Mouse (Mus musculus) MEL (cell line): Measurements from ENCODE around the gene Boll.

Experiments
- CHD1 ChIP-seq: IDR thresholded peaks from 2 replicates; pipeline ENCODE4 v1.6.1; 2012; ENCODE audit warnings: low read depth, mild to moderate bottlenecking, inconsistent platforms, low read length, improper control_type of control experiment
- CTCF ChIP-seq, 3 experiments: IDR thresholded peaks in 2 of 3; conservative IDR thresholded peaks in 1 of 3; 2 replicates each; pipeline ENCODE4 v1.5.1; 2011 to 2012; ENCODE audit warnings: low read length in 3 of 3, low read depth in 2 of 3, mild to moderate bottlenecking in 2 of 3, improper control_type of control experiment in 1 of 3, inconsistent platforms in 1 of 3, mixed read lengths in 1 of 3, moderate library complexity in 1 of 3; ENCODE audit not compliant: control insufficient read depth in 1 of 3, insufficient read depth in 1 of 3, poor library complexity in 1 of 3, severe bottlenecking in 1 of 3
- EP300 ChIP-seq, 2 experiments: IDR thresholded peaks; 2 replicates each; pipeline ENCODE4 v1.6.1; 2011; ENCODE audit warnings: improper control_type of control experiment in 2 of 2, low read length in 2 of 2, low read depth in 1 of 2, mild to moderate bottlenecking in 1 of 2
- JUND ChIP-seq: IDR thresholded peaks from 2 replicates; pipeline ENCODE4 v1.6.1; 2011; ENCODE audit warnings: low read depth, mild to moderate bottlenecking, improper control_type of control experiment, low read length
- POLR2A ChIP-seq, 2 experiments: IDR thresholded peaks; 2 replicates each; pipeline ENCODE4 v1.6.1; 2011 to 2012; ENCODE audit warnings: low read length in 2 of 2, mild to moderate bottlenecking in 2 of 2, control low read depth in 1 of 2, improper control_type of control experiment in 1 of 2, low read depth in 1 of 2, moderate library complexity in 1 of 2; ENCODE audit not compliant: control insufficient read depth in 1 of 2, insufficient read depth in 1 of 2, poor library complexity in 1 of 2
- POLR2AphosphoS2 ChIP-seq: IDR thresholded peaks from 2 replicates; pipeline ENCODE4 v1.6.1; 2011; ENCODE audit warnings: low read length, improper control_type of control experiment
- RCOR1 ChIP-seq: IDR thresholded peaks from 2 replicates; pipeline ENCODE4 v1.6.1; 2012; ENCODE audit warnings: low read depth, mild to moderate bottlenecking, inconsistent platforms, low read length, improper control_type of control experiment
- TAL1 ChIP-seq: IDR thresholded peaks from 2 replicates; pipeline ENCODE4 v1.6.1; 2012; ENCODE audit warnings: mild to moderate bottlenecking, inconsistent platforms, low read length, moderate library complexity, mixed read lengths
- USF2 ChIP-seq, 2 experiments: IDR thresholded peaks; 2 replicates each; pipeline ENCODE4 v1.6.1; 2011 to 2012; ENCODE audit warnings: improper control_type of control experiment in 2 of 2, low read length in 2 of 2, borderline replicate concordance in 1 of 2, inconsistent platforms in 1 of 2, low read depth in 1 of 2, mild to moderate bottlenecking in 1 of 2; ENCODE audit not compliant: insufficient read depth in 1 of 2
- ZC3H11A ChIP-seq: IDR thresholded peaks from 2 replicates; pipeline ENCODE4 v1.6.1; 2012; ENCODE audit warnings: low read depth, mild to moderate bottlenecking, inconsistent platforms, low read length, improper control_type of control experiment
- ZNF384 ChIP-seq: IDR thresholded peaks from 2 replicates; pipeline ENCODE4 v1.6.1; 2012; ENCODE audit warnings: low read depth, mild to moderate bottlenecking, inconsistent platforms, low read length, improper control_type of control experiment

DNA sequence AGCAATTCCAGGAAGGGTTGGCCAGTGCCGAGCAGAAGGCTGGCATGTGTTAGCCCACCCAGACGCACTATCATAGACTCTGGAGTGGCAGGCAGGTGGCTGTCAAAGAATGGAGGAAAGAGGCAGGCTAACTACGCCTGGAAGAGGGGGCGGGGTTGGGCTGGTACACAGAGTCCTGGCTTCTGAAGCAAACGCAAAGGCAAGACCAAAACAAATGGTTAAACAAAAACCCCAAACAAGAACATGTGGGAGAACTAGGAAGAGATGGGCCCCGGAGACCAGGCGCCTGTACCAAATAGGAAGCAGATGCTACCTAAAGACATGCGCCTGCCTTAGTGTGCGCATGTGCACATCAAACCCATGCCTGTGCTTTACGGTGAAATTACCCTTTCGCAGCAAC lies 139.2 kb downstream of the Boll start:
- TF ChIP-seq CHD1 (no peak), RCOR1 (no peak), POLR2A (IDR thresholded peaks at IDR 0.05; ENCODE audit: control insufficient read depth in 1 of 2, insufficient read depth in 1 of 2, low read depth in 1 of 2, low read length in 2 of 2, poor library complexity in 1 of 2) (no peak), CTCF (IDR thresholded peaks at IDR 0.05 in 2 of 3, conservative IDR thresholded peaks at IDR 0.05 in 1 of 3; ENCODE audit: control insufficient read depth in 1 of 3, insufficient read depth in 1 of 3, low read depth in 2 of 3, low read length in 3 of 3, poor library complexity in 1 of 3, severe bottlenecking in 1 of 3) (no peak), TAL1 (no peak), USF2 (IDR thresholded peaks at IDR 0.05; ENCODE audit: borderline replicate concordance in 1 of 2, insufficient read depth in 1 of 2, low read depth in 1 of 2, low read length in 2 of 2) (no peak), EP300 (IDR thresholded peaks at IDR 0.05; ENCODE audit: low read depth in 1 of 2, low read length in 2 of 2) (no peak), JUND (no peak), POLR2AphosphoS2 (no peak), ZNF384 (no peak), ZC3H11A (no peak)
